Mouse (Mus musculus): ENCODE measurements around the gene Olr1. TPM values are rescaled to one million over a fixed set of nuclear protein-coding genes. Genes with fewer than 3 reads are reported as not detected.

Gene Olr1
- total and polyA plus RNA-seq, 3 experiments = not detected

GRCm38 (mm10) chr6:129515068-129515467 is 8.1 kb upstream of the Olr1 start:
- Histone ChIP-seq H3K79me2 (replicated peaks; ENCODE audit: control insufficient read depth, extremely low read depth, insufficient read depth, poor library complexity, severe bottlenecking) (no peaks in the 10 kb centered on the region), H3K4me3 (replicated peaks in 1 of 3; ENCODE audit: low read depth in 2 of 3, low read length in 2 of 3, poor library complexity in 1 of 3) (no peak overlapping the region), H3K9me3 (replicated peaks; ENCODE audit: low read length) (no peaks in the 10 kb centered on the region), H3K27ac (ENCODE audit: insufficient read depth, low read depth) (no peak overlapping the region), H3K27me3 (replicated peaks) (no peaks in the 10 kb centered on the region), H3K4me1 (ENCODE audit: control insufficient read depth in 1 of 2, insufficient read depth in 2 of 2) (peaks cover 0 to 4% of the 10 kb centered on the region in 2 experiments; a peak in 1 of 4 replicates), H3K4me2 (ENCODE audit: insufficient read depth, low read depth, poor library complexity, severe bottlenecking) (no peak overlapping the region), H3K9ac (ENCODE audit: insufficient read depth, low read depth) (no peak overlapping the region), H3K36me3 (replicated peaks in 1 of 2; ENCODE audit: control insufficient read depth in 1 of 2, insufficient read depth in 1 of 2, low read length in 1 of 2) (no peaks in the 10 kb centered on the region)
- in situ Hi-C loops (cut with MboI; ENCODE audit: low pct_ligation_motif_present, low pct_unique_long_range_greater_than_20kb, low sequenced_read_pairs) = loop anchor here (10.0 kb wide), 1 partner anchor 130 kb away; the partner anchor contains the start of gene Clec12b
- TF ChIP-seq MAFK (IDR thresholded peaks at IDR 0.05; ENCODE audit: insufficient replicate concordance, low read length) (no peak), CTCF (conservative IDR thresholded peaks at IDR 0.05 in 1 of 2, IDR thresholded peaks at IDR 0.05 in 1 of 2; ENCODE audit: low read depth in 2 of 2, low read length in 2 of 2) (no peak), SMC3 (IDR thresholded peaks at IDR 0.05; ENCODE audit: low read depth, low read length) (no peak), PAX5 (IDR thresholded peaks at IDR 0.05; ENCODE audit: low read length) (no peak), GABPA (IDR thresholded peaks at IDR 0.05; ENCODE audit: insufficient replicate concordance, low read depth, low read length) (no peak), NRF1 (IDR thresholded peaks at IDR 0.05; ENCODE audit: low read depth, low read length) (no peak)
- dilution Hi-C loops (cut with MboI; ENCODE audit: extremely low pct_ligation_motif_present, extremely low pct_unique_long_range_greater_than_20kb, low sequenced_read_pairs) = no loop called here
- DNase-seq (ENCODE audit: extremely low read depth) = no peak

DNA sequence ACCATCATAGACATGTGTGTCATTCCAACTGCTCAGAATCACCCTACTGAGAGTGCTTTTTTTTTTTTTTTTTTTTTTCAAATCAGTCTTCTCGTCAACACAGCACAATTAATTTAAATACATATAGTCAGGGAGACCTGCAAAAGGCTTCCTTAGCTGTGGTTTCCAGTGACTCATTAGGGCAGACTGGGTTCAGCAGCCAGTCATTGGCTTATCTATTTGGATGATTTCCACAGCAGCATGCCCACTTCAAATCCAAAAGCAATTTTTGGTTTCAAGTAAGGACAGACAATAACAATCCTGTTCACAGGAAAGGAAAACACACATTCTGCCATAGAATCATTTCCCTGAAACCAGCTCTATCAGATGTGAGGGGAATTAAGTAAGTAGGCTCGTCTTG is 7.4 kb upstream of the Olr1 start:
- DNase-seq (ENCODE audit: extremely low read depth) = no peak
- no peaks in the 10 kb centered on the region for H3K79me2 ChIP-seq (replicated peaks; ENCODE audit: control insufficient read depth, extremely low read depth, insufficient read depth, poor library complexity, severe bottlenecking)
- H3K36me3 ChIP-seq (replicated peaks in 1 of 2; ENCODE audit: control insufficient read depth in 1 of 2, insufficient read depth in 1 of 2, low read length in 1 of 2) = no peaks in the 10 kb centered on the region
- no peak overlapping the region for H3K4me3 ChIP-seq (replicated peaks in 1 of 3; ENCODE audit: low read depth in 2 of 3, low read length in 2 of 3, poor library complexity in 1 of 3)
- no peak; the same call in 1 of the 2 replicates for TF ChIP-seq ZNF384 (IDR thresholded peaks at IDR 0.05; ENCODE audit: low read depth, low read length)
- no peak for TF ChIP-seq EP300 (IDR thresholded peaks at IDR 0.05; ENCODE audit: low read length)
- no peak for TF ChIP-seq USF2 (conservative IDR thresholded peaks at IDR 0.05; ENCODE audit: low read depth, low read length)
- no peak for TF ChIP-seq ELF1 (IDR thresholded peaks at IDR 0.05; ENCODE audit: low read depth, low read length)
- no peak for TF ChIP-seq MYC (IDR thresholded peaks at IDR 0.05; ENCODE audit: low read depth, low read length)
- no peak overlapping the region for H3K9ac ChIP-seq (ENCODE audit: insufficient read depth, low read depth)
- no peaks in the 10 kb centered on the region for H3K9me3 ChIP-seq (replicated peaks; ENCODE audit: low read length)
- in situ Hi-C loops (cut with MboI; ENCODE audit: low pct_ligation_motif_present, low pct_unique_long_range_greater_than_20kb, low sequenced_read_pairs) (loop anchor here (10.0 kb wide), 1 partner anchor 130 kb away; the partner anchor contains the start of gene Clec12b), dilution Hi-C loops (cut with MboI; ENCODE audit: extremely low pct_ligation_motif_present, extremely low pct_unique_long_range_greater_than_20kb, low sequenced_read_pairs) (no loop called here)
- H3K27ac ChIP-seq (ENCODE audit: insufficient read depth, low read depth) = no peak overlapping the region
- no peaks in the 10 kb centered on the region for H3K27me3 ChIP-seq (replicated peaks)
- peaks cover 0 to 4% of the 10 kb centered on the region in 2 experiments; a peak in 1 of 4 replicates for H3K4me1 ChIP-seq (ENCODE audit: control insufficient read depth in 1 of 2, insufficient read depth in 2 of 2)
- no peak overlapping the region for H3K4me2 ChIP-seq (ENCODE audit: insufficient read depth, low read depth, poor library complexity, severe bottlenecking)

GRCm38 (mm10) chr6:129513409-129513808 is 6.4 kb upstream of the Olr1 start:
- H3K27me3 ChIP-seq (replicated peaks) = no peaks in the 10 kb centered on the region
- no peak overlapping the region for H3K4me2 ChIP-seq (ENCODE audit: insufficient read depth, low read depth, poor library complexity, severe bottlenecking)
- H3K27ac ChIP-seq (ENCODE audit: insufficient read depth, low read depth) = no peak overlapping the region
- TF ChIP-seq MEF2A (IDR thresholded peaks at IDR 0.05; ENCODE audit: borderline replicate concordance, low read depth, low read length) (no peak), MAZ (IDR thresholded peaks at IDR 0.05; ENCODE audit: low read depth, low read length) (no peak), RCOR1 (conservative IDR thresholded peaks at IDR 0.05; ENCODE audit: low read depth, low read length) (no peak), ZKSCAN1 (IDR thresholded peaks at IDR 0.05; ENCODE audit: borderline replicate concordance, low read depth, low read length) (no peak), EP300 (IDR thresholded peaks at IDR 0.05; ENCODE audit: low read length) (no peak), HCFC1 (IDR thresholded peaks at IDR 0.05; ENCODE audit: low read depth, low read length) (no peak), JUND (conservative IDR thresholded peaks at IDR 0.05; ENCODE audit: low read depth, low read length) (no peak), MAX (IDR thresholded peaks at IDR 0.05; ENCODE audit: low read length) (no peak), SMC3 (IDR thresholded peaks at IDR 0.05; ENCODE audit: low read depth, low read length) (no peak), IRF4 (IDR thresholded peaks at IDR 0.05; ENCODE audit: low read depth, low read length) (no peak), RAD21 (IDR thresholded peaks at IDR 0.05; ENCODE audit: low read depth, low read length) (no peak), ETS1 (conservative IDR thresholded peaks at IDR 0.05; ENCODE audit: low read depth, low read length) (no peak), USF1 (IDR thresholded peaks at IDR 0.05; ENCODE audit: low read depth, low read length) (no peak), ELF1 (IDR thresholded peaks at IDR 0.05; ENCODE audit: low read depth, low read length) (no peak), POLR2A (IDR thresholded peaks at IDR 0.05; ENCODE audit: low read depth, low read length) (no peak)
- in situ Hi-C loops (cut with MboI; ENCODE audit: low pct_ligation_motif_present, low pct_unique_long_range_greater_than_20kb, low sequenced_read_pairs) (loop anchor here (10.0 kb wide), 1 partner anchor 129 kb away; the partner anchor contains the start of gene Clec12b), dilution Hi-C loops (cut with MboI; ENCODE audit: extremely low pct_ligation_motif_present, extremely low pct_unique_long_range_greater_than_20kb, low sequenced_read_pairs) (no loop called here)
- no peak overlapping the region for H3K9ac ChIP-seq (ENCODE audit: insufficient read depth, low read depth)
- H3K79me2 ChIP-seq (replicated peaks; ENCODE audit: control insufficient read depth, extremely low read depth, insufficient read depth, poor library complexity, severe bottlenecking) = no peaks in the 10 kb centered on the region
- no peak overlapping the region for H3K4me3 ChIP-seq (replicated peaks in 1 of 3; ENCODE audit: low read depth in 2 of 3, low read length in 2 of 3, poor library complexity in 1 of 3)
- H3K4me1 ChIP-seq (ENCODE audit: control insufficient read depth in 1 of 2, insufficient read depth in 2 of 2) = peaks cover 0 to 4% of the 10 kb centered on the region in 2 experiments; a peak in 1 of 4 replicates
- H3K36me3 ChIP-seq (replicated peaks in 1 of 2; ENCODE audit: control insufficient read depth in 1 of 2, insufficient read depth in 1 of 2, low read length in 1 of 2) = no peaks in the 10 kb centered on the region
- no peaks in the 10 kb centered on the region for H3K9me3 ChIP-seq (replicated peaks; ENCODE audit: low read length)
- no peak for DNase-seq (ENCODE audit: extremely low read depth)
